Mouse (Mus musculus) spleen, adult 2 months (tissue): ENCODE results near the gene C1s1.

Experiments used
- CTCF ChIP-seq: fragments of 200-500 bp; IDR thresholded peaks from 2 replicates; pipeline ENCODE4 v1.5.1; 2011; ENCODE audit warnings: mild to moderate bottlenecking, inconsistent platforms; ENCODE audit not compliant: insufficient read depth, insufficient read length, insufficient replicate concordance; ENCODE audit errors: extremely low read depth
- POLR2A ChIP-seq: fragments of 200-500 bp; IDR thresholded peaks from 2 replicates; pipeline ENCODE4 v1.6.1; 2011; ENCODE audit warnings: low read depth, low read length, inconsistent platforms

DNA sequence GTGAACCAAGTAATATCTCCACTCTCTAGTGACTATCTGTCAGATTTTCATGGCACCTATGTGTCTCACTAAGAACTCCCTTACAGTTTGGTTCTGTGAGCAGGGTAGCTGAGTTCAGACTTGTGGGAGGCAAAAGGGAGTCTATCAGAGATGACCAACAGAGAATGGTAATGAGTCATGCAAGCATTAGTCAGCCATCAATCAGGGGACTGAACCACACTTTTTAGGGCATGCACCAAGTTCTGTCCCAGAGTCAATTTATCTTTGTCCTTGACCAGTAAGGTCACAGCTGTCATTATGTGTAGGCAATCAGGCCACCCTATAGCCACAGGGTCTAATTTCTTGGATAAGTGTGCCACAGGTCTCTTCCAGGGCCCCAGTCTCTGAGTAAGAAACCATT lies 46.6 kb upstream of the C1s1 start:
- TF ChIP-seq POLR2A, result no peak
- no peak for TF ChIP-seq CTCF
